Mouse (Mus musculus) skeletal muscle tissue, adult 2 months (tissue): ENCODE measurements around the gene Ankrd42.
A peak's percentile ranks its signal among the peaks of the same experiment; 100 is the strongest.

Experiments
- DNase-seq: peaks from one replicate; pipeline ENCODE4 v3.0.0-alpha.2; 2012; ENCODE audit warnings: low read depth, low spot score

Ankrd42 gene

GRCm38 (mm10) chr7:92580491-92581207 lies 56.3 kb downstream of the Ankrd42 start:
- no peak for DNase-seq

GRCm38 (mm10) chr7:92566775-92567174 lies 70.2 kb downstream of the Ankrd42 start:
- no peak for DNase-seq

- peak; percentile 90 for DNase-seq
These were observed 75.7 kb downstream of the Ankrd42 start, which contains the start of gene Ccdc90b for GRCm38 (mm10) chr7:92560986-92561876. TSS of gene Ccdc90b (plus strand) at chr7:92561149.

GRCm38 (mm10) chr7:92558744-92559143 lies 78.2 kb downstream of the Ankrd42 start:
- no peak for DNase-seq

- DNase-seq, result no peak
These were observed 86.0 kb downstream of the Ankrd42 start for GRCm38 (mm10) chr7:92550990-92551392.

GRCm38 (mm10) chr7:92550248-92550989 lies 86.5 kb downstream of the Ankrd42 start:
- DNase-seq, result no peak

GRCm38 (mm10) chr7:92546763-92547162 lies 90.2 kb downstream of the Ankrd42 start:
- DNase-seq, result no peak

- DNase-seq, result no peak
These were observed 104.4 kb downstream of the Ankrd42 start for GRCm38 (mm10) chr7:92532351-92533036.
